Mouse (Mus musculus): ENCODE results near the gene Ccl17. TPM values are rescaled to one million over a fixed set of nuclear protein-coding genes. Genes with fewer than 3 reads are reported as not detected.
"Not testable (repeated sequence)": the region's sequence is repeated elsewhere in the genome, so short reads cannot be mapped to it uniquely, and the experiment has no call there.

Gene Ccl17
- polyA plus RNA-seq, 1 experiment from 2014 or later: 0.51 TPM

GRCm38 (mm10) chr8:94835751-94836150 is 25.5 kb downstream of the Ccl17 start:
- not testable (repeated sequence) for ATAC-seq (replicated peaks; ENCODE audit: extremely low read depth, insufficient read depth, low FRiP score); H3K9me3 ChIP-seq (replicated peaks; ENCODE audit: control insufficient read depth, low read length); H3K4me2 ChIP-seq (ENCODE audit: low read depth, low read length); H3K4me3 ChIP-seq (ENCODE audit: low read length); H3K27ac ChIP-seq (ENCODE audit: low read length); H3K9ac ChIP-seq (ENCODE audit: low read length); H3K27me3 ChIP-seq (ENCODE audit: control insufficient read depth, insufficient read depth, low read length)
- 94% methylated on average over 13 of the region's 13 CpGs for WGBS
- peaks cover 16% of the 10 kb centered on the region for H3K4me1 ChIP-seq (ENCODE audit: control insufficient read depth, insufficient read depth, low read length)
- H3K36me3 ChIP-seq (ENCODE audit: control insufficient read depth, insufficient read depth): peaks cover 11% of the 10 kb centered on the region

- ATAC-seq (replicated peaks; ENCODE audit: extremely low read depth, insufficient read depth, low FRiP score): no peak
- no peak overlapping the region for H3K27ac ChIP-seq (ENCODE audit: low read length)
- peak overlapping the region; percentile 99 for H3K4me3 ChIP-seq (ENCODE audit: low read length)
- 59% methylated on average over 11 of the region's 11 CpGs for WGBS
- H3K4me2 ChIP-seq (ENCODE audit: low read depth, low read length): peak overlapping the region; percentile 95
- H3K36me3 ChIP-seq (ENCODE audit: control insufficient read depth, insufficient read depth): peaks cover 6% of the 10 kb centered on the region
- no peaks in the 10 kb centered on the region for H3K9me3 ChIP-seq (replicated peaks; ENCODE audit: control insufficient read depth, low read length)
- H3K4me1 ChIP-seq (ENCODE audit: control insufficient read depth, insufficient read depth, low read length): peaks cover 16% of the 10 kb centered on the region
- no peaks in the 10 kb centered on the region for H3K27me3 ChIP-seq (ENCODE audit: control insufficient read depth, insufficient read depth, low read length)
- peak overlapping the region; percentile 99 for H3K9ac ChIP-seq (ENCODE audit: low read length)
These were observed 26.4 kb downstream of the Ccl17 start for GRCm38 (mm10) chr8:94836456-94837240.

GRCm38 (mm10) chr8:94837662-94838574 is 27.7 kb downstream of the Ccl17 start, which contains the start of the genes Coq9 and Ciapin1:
TSS of gene Coq9 (plus strand) at chr8:94838321.
TSS of gene Ciapin1 (minus strand) at chr8:94838358.
- no peaks in the 10 kb centered on the region for H3K9me3 ChIP-seq (replicated peaks; ENCODE audit: control insufficient read depth, low read length)
- H3K9ac ChIP-seq (ENCODE audit: low read length): peak within 1 kb of the TSS; percentile 99
- 0 out of 2 replicates have a peak, but pooled peaks cover 5% of the 10 kb centered on the region for H3K36me3 ChIP-seq (ENCODE audit: control insufficient read depth, insufficient read depth)
- under 1% methylated on average over 82 of the region's 82 CpGs for WGBS
- peak within 1 kb of the TSS; percentile 99 for H3K27ac ChIP-seq (ENCODE audit: low read length)
- H3K4me1 ChIP-seq (ENCODE audit: control insufficient read depth, insufficient read depth, low read length): peaks cover 16% of the 10 kb centered on the region
- peak; percentile 97 for ATAC-seq (replicated peaks; ENCODE audit: extremely low read depth, insufficient read depth, low FRiP score)
- H3K4me3 ChIP-seq (ENCODE audit: low read length): peak within 1 kb of the TSS; percentile 99
- H3K4me2 ChIP-seq (ENCODE audit: low read depth, low read length): peak within 1 kb of the TSS; percentile 95
- no peaks in the 10 kb centered on the region for H3K27me3 ChIP-seq (ENCODE audit: control insufficient read depth, insufficient read depth, low read length)

- Histone ChIP-seq H3K27me3 (ENCODE audit: control insufficient read depth, insufficient read depth, low read length) (no peaks in the 10 kb centered on the region), H3K9ac (ENCODE audit: low read length) (peak overlapping the region; percentile 99), H3K9me3 (replicated peaks; ENCODE audit: control insufficient read depth, low read length) (no peaks in the 10 kb centered on the region), H3K27ac (ENCODE audit: low read length) (peak overlapping the region; percentile 99), H3K4me3 (ENCODE audit: low read length) (peak overlapping the region; percentile 99), H3K4me2 (ENCODE audit: low read depth, low read length) (peak overlapping the region; percentile 71), H3K36me3 (ENCODE audit: control insufficient read depth, insufficient read depth) (0 out of 2 replicates have a peak, but pooled peaks cover 5% of the 10 kb centered on the region), H3K4me1 (ENCODE audit: control insufficient read depth, insufficient read depth, low read length) (peaks cover 16% of the 10 kb centered on the region)
- WGBS: under 1% methylated on average over 24 of the region's 24 CpGs
- peak; percentile 68 for ATAC-seq (replicated peaks; ENCODE audit: extremely low read depth, insufficient read depth, low FRiP score)
These were observed 28.3 kb downstream of the Ccl17 start for GRCm38 (mm10) chr8:94838600-94838999.

GRCm38 (mm10) chr8:94841183-94841582 is 30.9 kb downstream of the Ccl17 start:
- no peak overlapping the region for H3K9ac ChIP-seq (ENCODE audit: low read length)
- ATAC-seq (replicated peaks; ENCODE audit: extremely low read depth, insufficient read depth, low FRiP score): no peak
- H3K27ac ChIP-seq (ENCODE audit: low read length): no peak overlapping the region
- peaks cover 16% of the 10 kb centered on the region for H3K4me1 ChIP-seq (ENCODE audit: control insufficient read depth, insufficient read depth, low read length)
- H3K36me3 ChIP-seq (ENCODE audit: control insufficient read depth, insufficient read depth): peaks cover 19% of the 10 kb centered on the region; the same call in 1 of the 2 replicates
- H3K4me3 ChIP-seq (ENCODE audit: low read length): no peak overlapping the region
- H3K27me3 ChIP-seq (ENCODE audit: control insufficient read depth, insufficient read depth, low read length): no peaks in the 10 kb centered on the region
- 42% methylated on average over 2 of the region's 2 CpGs for WGBS
- no peaks in the 10 kb centered on the region for H3K9me3 ChIP-seq (replicated peaks; ENCODE audit: control insufficient read depth, low read length)
- H3K4me2 ChIP-seq (ENCODE audit: low read depth, low read length): no peak overlapping the region

GRCm38 (mm10) chr8:94850049-94850448 is 39.8 kb downstream of the Ccl17 start:
- Histone ChIP-seq H3K9ac (ENCODE audit: low read length) (no peak overlapping the region), H3K27me3 (ENCODE audit: control insufficient read depth, insufficient read depth, low read length) (no peaks in the 10 kb centered on the region), H3K4me1 (ENCODE audit: control insufficient read depth, insufficient read depth, low read length) (no peaks in the 10 kb centered on the region), H3K27ac (ENCODE audit: low read length) (no peak overlapping the region), H3K4me2 (ENCODE audit: low read depth, low read length) (no peak overlapping the region), H3K9me3 (replicated peaks; ENCODE audit: control insufficient read depth, low read length) (no peaks in the 10 kb centered on the region), H3K4me3 (ENCODE audit: low read length) (no peak overlapping the region), H3K36me3 (ENCODE audit: control insufficient read depth, insufficient read depth) (peaks cover 71% of the 10 kb centered on the region)
- 90% methylated on average over 5 of the region's 5 CpGs for WGBS
- ATAC-seq (replicated peaks; ENCODE audit: extremely low read depth, insufficient read depth, low FRiP score): no peak

GRCm38 (mm10) chr8:94854761-94855160 is 44.5 kb downstream of the Ccl17 start:
- not testable (repeated sequence) for H3K4me2 ChIP-seq (ENCODE audit: low read depth, low read length); H3K27me3 ChIP-seq (ENCODE audit: control insufficient read depth, insufficient read depth, low read length); H3K4me1 ChIP-seq (ENCODE audit: control insufficient read depth, insufficient read depth, low read length); H3K4me3 ChIP-seq (ENCODE audit: low read length); H3K9me3 ChIP-seq (replicated peaks; ENCODE audit: control insufficient read depth, low read length); H3K9ac ChIP-seq (ENCODE audit: low read length); H3K27ac ChIP-seq (ENCODE audit: low read length); ATAC-seq (replicated peaks; ENCODE audit: extremely low read depth, insufficient read depth, low FRiP score)
- WGBS: 91% methylated on average over 11 of the region's 11 CpGs
- H3K36me3 ChIP-seq (ENCODE audit: control insufficient read depth, insufficient read depth): peaks cover 44% of the 10 kb centered on the region

GRCm38 (mm10) chr8:94857011-94857345 is 46.7 kb downstream of the Ccl17 start:
- Histone ChIP-seq H3K4me2 (ENCODE audit: low read depth, low read length) (no peak overlapping the region), H3K4me1 (ENCODE audit: control insufficient read depth, insufficient read depth, low read length) (peaks cover 6% of the 10 kb centered on the region)
- ATAC-seq (replicated peaks; ENCODE audit: extremely low read depth, insufficient read depth, low FRiP score): no peak

More at GRCm38 (mm10) chr8:94857011-94857345, 46.7 kb downstream of the Ccl17 start:
- peaks cover 32% of the 10 kb centered on the region for H3K36me3 ChIP-seq (ENCODE audit: control insufficient read depth, insufficient read depth)
- 25% methylated on average over 5 of the region's 5 CpGs for WGBS
- H3K4me3 ChIP-seq (ENCODE audit: low read length): peak overlapping the region; percentile 93
- no peaks in the 10 kb centered on the region for H3K27me3 ChIP-seq (ENCODE audit: control insufficient read depth, insufficient read depth, low read length)
- peak overlapping the region; percentile 39; the same call in 1 of the 2 replicates for H3K9ac ChIP-seq (ENCODE audit: low read length)
- no peaks in the 10 kb centered on the region for H3K9me3 ChIP-seq (replicated peaks; ENCODE audit: control insufficient read depth, low read length)
- no peak overlapping the region for H3K27ac ChIP-seq (ENCODE audit: low read length)

All from heart, embryonic 16.5 days (tissue).